Comparison of ENCODE assay signal across 4 mouse cellular contexts in genomic region chr14:102733718-102734117, GRCm38 (mm10).
DNase-seq lines count a peak whose midpoint lies in the region; ATAC-seq and TF ChIP-seq lines count a peak whose summit lies in the region.
"Not testable (repeated sequence)": the region's sequence is repeated elsewhere in the genome, so short reads cannot be mapped to it uniquely, and the experiment has no call there.

No protein-coding gene starts in this region.

- peak; percentile 100 for ATAC-seq in common myeloid progenitor, adult 5-6 weeks (replicated peaks; ENCODE audit: low read depth, poor library complexity, severe bottlenecking)
- peak; percentile 73 to 83; a peak in 2 of 4 replicates for ATAC-seq in hematopoietic stem cell, adult 5-6 weeks (replicated peaks in 1 of 2; ENCODE audit: insufficient read depth in 1 of 2, low FRiP score in 2 of 2, low TSS enrichment in 1 of 2, low read depth in 1 of 2, poor library complexity in 2 of 2, severe bottlenecking in 2 of 2)
- peak; percentile 100 for ATAC-seq in megakaryocyte progenitor cell, adult 5-6 weeks (replicated peaks; ENCODE audit: poor library complexity)

- TF ChIP-seq CTCF in MEL (IDR thresholded peaks at IDR 0.05 in 2 of 3, conservative IDR thresholded peaks at IDR 0.05 in 1 of 3; ENCODE audit: control insufficient read depth in 1 of 3, insufficient read depth in 1 of 3, low read depth in 2 of 3, low read length in 3 of 3, poor library complexity in 1 of 3, severe bottlenecking in 1 of 3): not testable (repeated sequence)

- not testable (repeated sequence) for TF ChIP-seq RAD21 in MEL (IDR thresholded peaks at IDR 0.05; ENCODE audit: low read depth, low read length)

- not testable (repeated sequence) for H3K4me1 ChIP-seq in MEL (ENCODE audit: control insufficient read depth in 1 of 2, insufficient read depth in 2 of 2, low read length in 2 of 2)

- H3K9ac ChIP-seq in MEL (ENCODE audit: control insufficient read depth, low read depth, low read length, poor library complexity, severe bottlenecking): not testable (repeated sequence)

- H3K79me2 ChIP-seq in MEL (ENCODE audit: control insufficient read depth, insufficient read depth, low read length, poor library complexity): not testable (repeated sequence)

- H3K9me3 ChIP-seq in MEL (replicated peaks; ENCODE audit: insufficient read depth, low read length): not testable (repeated sequence)

- DNase-seq in MEL (ENCODE audit: low read depth, low spot score): peak; percentile 28

- not testable (repeated sequence) for TF ChIP-seq EP300 in MEL (IDR thresholded peaks at IDR 0.05; ENCODE audit: low read depth in 1 of 2, low read length in 2 of 2)

- H3K27ac ChIP-seq in MEL (ENCODE audit: control insufficient read depth, low read depth, low read length): not testable (repeated sequence)

- TF ChIP-seq POLR2A in MEL (IDR thresholded peaks at IDR 0.05; ENCODE audit: control insufficient read depth in 1 of 2, insufficient read depth in 1 of 2, low read depth in 1 of 2, low read length in 2 of 2, poor library complexity in 1 of 2): not testable (repeated sequence)

- H3K4me3 ChIP-seq in MEL (ENCODE audit: control insufficient read depth in 1 of 2, insufficient read depth in 1 of 2, low read depth in 2 of 2, low read length in 2 of 2): not testable (repeated sequence)

- H3K27me3 ChIP-seq in MEL (ENCODE audit: control insufficient read depth in 1 of 2, insufficient read depth in 2 of 2, low read length in 2 of 2): not testable (repeated sequence)

- H3K36me3 ChIP-seq in MEL (ENCODE audit: control insufficient read depth in 1 of 2, insufficient read depth in 2 of 2, low read length in 2 of 2): not testable (repeated sequence)
